Mouse (Mus musculus) MEL (cell line): ENCODE measurements around the gene Kxd1. TPM values are rescaled to one million over a fixed set of nuclear protein-coding genes. Genes with fewer than 3 reads are reported as not detected.

Experiments used
- DNase-seq: peaks from one replicate; pipeline ENCODE4 v3.0.0; 2011; ENCODE audit warnings: low read depth, low spot score
- H3K27ac ChIP-seq: 2 replicates; pipeline ENCODE4 v1.5.1; 2012; ENCODE audit warnings: low read depth, mild to moderate bottlenecking, control low read depth, low read length, moderate library complexity; ENCODE audit not compliant: control insufficient read depth
- H3K27me3 ChIP-seq, 2 experiments: fragments of 150-350 bp in 1 of 2; sonication (generic) in 1 of 2; 2 replicates each; pipeline ENCODE4 v1.6.1; 2012; ENCODE audit warnings: low read length in 2 of 2, mild to moderate bottlenecking in 2 of 2, improper control_type of control experiment in 1 of 2, moderate library complexity in 1 of 2; ENCODE audit not compliant: insufficient read depth in 2 of 2, control insufficient read depth in 1 of 2
- H3K36me3 ChIP-seq, 2 experiments: 2 replicates each; pipeline ENCODE4 v1.6.1; 2012 to 2014; ENCODE audit warnings: low read length in 2 of 2, improper control_type of control experiment in 1 of 2, inconsistent platforms in 1 of 2, mild to moderate bottlenecking in 1 of 2; ENCODE audit not compliant: insufficient read depth in 2 of 2, control insufficient read depth in 1 of 2
- H3K4me1 ChIP-seq, 2 experiments: fragments of 150-350 bp in 1 of 2; sonication (generic) in 1 of 2; 2 replicates each; pipeline ENCODE4 v1.6.1; 2012; ENCODE audit warnings: low read length in 2 of 2, improper control_type of control experiment in 1 of 2, mild to moderate bottlenecking in 1 of 2; ENCODE audit not compliant: insufficient read depth in 2 of 2, control insufficient read depth in 1 of 2
- H3K4me3 ChIP-seq, 2 experiments: fragments of 150-350 bp in 1 of 2; sonication (generic) in 1 of 2; 2 replicates each; pipeline ENCODE4 v1.5.1; 2012; ENCODE audit warnings: low read depth in 2 of 2, low read length in 2 of 2, mild to moderate bottlenecking in 2 of 2, moderate library complexity in 2 of 2, control low read depth in 1 of 2, improper control_type of control experiment in 1 of 2; ENCODE audit not compliant: control insufficient read depth in 1 of 2, insufficient read depth in 1 of 2
- H3K79me2 ChIP-seq: 2 replicates; pipeline ENCODE4 v1.6.1; 2012; ENCODE audit warnings: mild to moderate bottlenecking, low read length, moderate library complexity; ENCODE audit not compliant: control insufficient read depth, poor library complexity, insufficient read depth
- H3K9ac ChIP-seq: 2 replicates; pipeline ENCODE4 v1.6.1; 2012; ENCODE audit warnings: low read depth, mild to moderate bottlenecking, control low read depth, low read length, moderate library complexity; ENCODE audit not compliant: control insufficient read depth, poor library complexity, severe bottlenecking
- H3K9me3 ChIP-seq: fragments of 150-350 bp; sonication (generic); replicated peaks from 2 replicates; pipeline ENCODE4 v1.6.1; 2012; ENCODE audit warnings: mild to moderate bottlenecking, low read length, improper control_type of control experiment, moderate library complexity; ENCODE audit not compliant: insufficient read depth
- BHLHE40 ChIP-seq: IDR thresholded peaks from 2 replicates; pipeline ENCODE4 v1.6.1; 2012; ENCODE audit warnings: low read depth, mild to moderate bottlenecking, inconsistent platforms, low read length, improper control_type of control experiment, borderline replicate concordance
- E2F4 ChIP-seq: IDR thresholded peaks from 2 replicates; pipeline ENCODE4 v1.6.1; 2011; ENCODE audit warnings: low read depth, low read length, improper control_type of control experiment, borderline replicate concordance
- EP300 ChIP-seq, 2 experiments: IDR thresholded peaks; 2 replicates each; pipeline ENCODE4 v1.6.1; 2011; ENCODE audit warnings: improper control_type of control experiment in 2 of 2, low read length in 2 of 2, low read depth in 1 of 2, mild to moderate bottlenecking in 1 of 2
- KAT2A ChIP-seq: conservative IDR thresholded peaks from 2 replicates; pipeline ENCODE4 v1.6.1; 2012; ENCODE audit warnings: low read depth, low read length, improper control_type of control experiment, inconsistent platforms
- RAD21 ChIP-seq: IDR thresholded peaks from 2 replicates; pipeline ENCODE4 v1.6.1; 2011; ENCODE audit warnings: mild to moderate bottlenecking, low read depth, low read length, improper control_type of control experiment
- SIN3A ChIP-seq: IDR thresholded peaks from 2 replicates; pipeline ENCODE4 v1.6.1; 2012; ENCODE audit warnings: low read length, improper control_type of control experiment, inconsistent platforms
- SMC3 ChIP-seq: IDR thresholded peaks from 2 replicates; pipeline ENCODE4 v1.6.1; 2011; ENCODE audit warnings: low read depth, low read length, improper control_type of control experiment
- TBP ChIP-seq: IDR thresholded peaks from 2 replicates; pipeline ENCODE4 v1.8.0; 2011; ENCODE audit warnings: low read depth, low read length, improper control_type of control experiment
- TCF12 ChIP-seq: IDR thresholded peaks from 2 replicates; pipeline ENCODE4 v1.6.1; 2014; ENCODE audit warnings: low read depth, mild to moderate bottlenecking, inconsistent platforms, low read length, improper control_type of control experiment, moderate library complexity
- USF1 ChIP-seq: IDR thresholded peaks from 2 replicates; pipeline ENCODE4 v1.6.1; 2014; ENCODE audit warnings: low read depth, mild to moderate bottlenecking, inconsistent platforms, low read length, improper control_type of control experiment, moderate library complexity
- ZKSCAN1 ChIP-seq: IDR thresholded peaks from 2 replicates; pipeline ENCODE4 v1.6.1; 2012; ENCODE audit warnings: low read depth, mild to moderate bottlenecking, inconsistent platforms, low read length, improper control_type of control experiment, moderate library complexity
- polyA plus RNA-seq, 2 experiments: library from polyadenylated mRNA; stranded (reverse) in 1 of 2; unstranded in 1 of 2; fragments of >175 nt in 1 of 2; fragments of >200 nt in 1 of 2; gene quantifications; 2 replicates each; pipeline versions ENCODE4 v1.2.1 to v1.2.4; 2012; ENCODE audit warnings: low replicate concordance in 2 of 2, low read depth in 1 of 2; ENCODE audit not compliant: insufficient read length in 2 of 2, insufficient read depth in 1 of 2, missing spikeins in 1 of 2
- total RNA-seq: library from RNA; depleted of rRNA; stranded (reverse); fragments of 300-350 nt; gene quantifications from 2 replicates; pipeline ENCODE4 v1.2.3, GENCODE M21; 2012

The Kxd1 gene
- total and polyA plus RNA-seq, 3 experiments = 54.4 to 77.4 TPM; not detected in 1

GRCm38 (mm10) chr8:70476333-70477268, 51.2 kb downstream of the Kxd1 start, which contains the start of gene Klhl26 (continued):
- TF ChIP-seq KAT2A (no peak), E2F4 (no peak), ZKSCAN1 (no peak), TCF12 (no peak)

- H3K4me3 ChIP-seq = no peak overlapping the region
- no peak for TF ChIP-seq SIN3A
- H3K27me3 ChIP-seq = no peaks in the 10 kb centered on the region
- no peaks in the 10 kb centered on the region for H3K9me3 ChIP-seq
- no peak overlapping the region for H3K9ac ChIP-seq
- DNase-seq = no peak
- H3K79me2 ChIP-seq = peaks cover 13% of the 10 kb centered on the region
- H3K36me3 ChIP-seq = peaks cover 0 to 7% of the 10 kb centered on the region in 2 experiments; a peak in 3 of 4 replicates
- peaks cover 4 to 20% of the 10 kb centered on the region in 2 experiments; a peak in 3 of 4 replicates for H3K4me1 ChIP-seq
- H3K27ac ChIP-seq = no peak overlapping the region
Measured at GRCm38 (mm10) chr8:70471856-70472255, 55.9 kb downstream of the Kxd1 start.

- Histone ChIP-seq H3K4me3 (no peak overlapping the region), H3K79me2 (peaks cover 2% of the 10 kb centered on the region; the same call in 1 of the 2 replicates), H3K4me1 (peaks cover 0 to 7% of the 10 kb centered on the region in 2 experiments; a peak in 2 of 4 replicates), H3K9me3 (no peaks in the 10 kb centered on the region), H3K27ac (no peak overlapping the region), H3K36me3 (peaks cover 0 to 2% of the 10 kb centered on the region in 2 experiments; a peak in 3 of 4 replicates), H3K9ac (no peak overlapping the region), H3K27me3 (no peaks in the 10 kb centered on the region)
- no peak for DNase-seq
- TF ChIP-seq BHLHE40 = no peak
- TF ChIP-seq EP300 (IDR thresholded peaks at IDR 0.05; ENCODE audit: low read depth in 1 of 2, low read length in 2 of 2) = no peak
- TF ChIP-seq USF1 = no peak
- TF ChIP-seq SMC3 = no peak
- no peak for TF ChIP-seq ZKSCAN1
- TF ChIP-seq TBP = no peak
- TF ChIP-seq RAD21 = no peak
- TF ChIP-seq TCF12 = no peak
Measured at GRCm38 (mm10) chr8:70469938-70470337, 57.8 kb downstream of the Kxd1 start.
